Mouse (Mus musculus) layer of hippocampus, postnatal 10 days (tissue): ENCODE results near the gene Smu1. TPM values are rescaled to one million over a fixed set of nuclear protein-coding genes. Genes with fewer than 3 reads are reported as not detected.

Experiments
- microRNA-seq, 2 experiments: library from miRNA; unstranded; fragments of <30 nt; microRNA quantifications; one replicate each; pipeline ENCODE4 v1.2.0; 2021
- total RNA-seq, 2 experiments: library from RNA; stranded (reverse); gene quantifications; 2 replicates each; pipeline ENCODE4 v1.2.3; 2021

Gene Smu1
- total RNA-seq, 2 experiments from 2014 or later = 42.8 to 47.7 TPM

Small RNA genes lying within 50 kb of the gene (microRNA-seq; reads per million reads assigned to microRNA genes)
- 0.22 to 0.39 reads per million in 2 experiments for gene Mir207

Other genes starting within 250 kb of the Smu1 start
- 10 to 100 TPM; 31.2 to 31.7 TPM for gene Aptx, start 54.7 kb downstream of the Smu1 start, total RNA-seq
- 100 to 1,000 TPM; 374 to 409 TPM for gene Dnaja1, start 35.8 kb downstream of the Smu1 start, total RNA-seq
- 1 to 10 TPM; 6.5 to 7.0 TPM for gene B4galt1, start 96.1 kb upstream of the Smu1 start, total RNA-seq
- not detected for gene Spink4, start 162.1 kb upstream of the Smu1 start, total RNA-seq
- gene Bag1, start 190.4 kb upstream of the Smu1 start, total RNA-seq = 100 to 1,000 TPM; 163 to 170 TPM
- gene Chmp5, start 190.5 kb upstream of the Smu1 start, total RNA-seq = 10 to 100 TPM; 71.9 to 75.3 TPM
- 10 to 100 TPM; 61.5 to 64.2 TPM for gene Nfx1, start 213.0 kb upstream of the Smu1 start, total RNA-seq